Mouse (Mus musculus): ENCODE results near the gene Map4k4.

The Map4k4 gene

DNA sequence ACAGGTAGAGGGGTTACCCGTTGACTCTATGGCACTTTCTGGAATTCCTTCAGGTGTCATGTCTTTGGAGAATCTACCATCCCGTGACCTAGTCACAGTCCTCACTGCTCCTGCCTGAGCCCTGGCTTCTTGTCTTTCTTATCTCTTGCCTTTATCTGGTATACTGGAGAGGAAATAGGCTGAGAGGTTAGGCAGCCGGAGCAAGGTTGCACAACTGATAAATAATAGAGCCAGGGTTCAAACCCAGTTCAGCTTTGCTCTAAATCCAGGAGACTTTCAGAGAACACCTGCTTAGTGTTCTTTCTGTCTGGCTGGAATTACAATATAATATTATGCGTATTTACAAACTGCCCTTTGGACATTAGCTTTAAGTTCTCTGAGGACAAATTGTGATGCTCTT, 2.0 kb upstream of the Map4k4 start:
- no peak for DNase-seq (ENCODE audit: low spot score in 2 of 2)

DNA sequence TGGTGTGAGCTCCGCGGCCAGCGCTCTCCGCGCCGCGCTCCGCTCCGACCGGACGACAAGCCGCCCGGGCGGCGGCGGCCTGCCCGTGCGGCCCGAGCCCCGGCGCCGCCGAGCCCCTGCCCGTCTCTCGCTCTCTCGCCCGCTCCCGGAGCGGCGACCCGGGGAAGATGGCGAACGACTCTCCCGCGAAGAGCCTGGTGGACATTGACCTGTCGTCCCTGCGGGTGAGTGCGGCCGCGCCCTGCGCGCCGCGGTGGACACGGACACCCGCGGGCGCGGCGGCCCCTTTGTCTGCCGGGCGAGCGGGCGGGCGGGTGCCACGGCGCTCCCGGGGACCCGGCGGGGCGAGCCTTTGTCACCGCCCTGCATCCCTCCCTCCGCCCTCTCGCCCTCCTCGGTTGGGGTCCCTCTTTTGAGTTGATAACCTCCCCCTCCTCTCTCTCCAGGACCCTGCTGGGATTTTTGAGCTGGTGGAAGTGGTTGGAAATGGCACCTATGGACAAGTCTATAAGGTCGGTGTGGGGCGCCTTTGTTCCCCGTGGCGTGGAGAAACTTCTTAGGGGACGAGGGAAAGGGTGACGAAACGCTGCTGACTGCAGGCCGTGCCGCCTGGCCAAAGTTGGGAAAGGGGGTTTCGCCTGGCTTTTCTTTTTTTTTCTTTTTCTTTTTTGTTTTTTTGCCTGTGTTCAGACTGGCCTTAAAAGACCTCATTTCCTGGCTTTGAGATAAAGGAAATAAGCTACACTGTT, 524 bp downstream of the Map4k4 start:
- DNase-seq (ENCODE audit: low spot score in 2 of 2) = peak; percentile 33

DNA sequence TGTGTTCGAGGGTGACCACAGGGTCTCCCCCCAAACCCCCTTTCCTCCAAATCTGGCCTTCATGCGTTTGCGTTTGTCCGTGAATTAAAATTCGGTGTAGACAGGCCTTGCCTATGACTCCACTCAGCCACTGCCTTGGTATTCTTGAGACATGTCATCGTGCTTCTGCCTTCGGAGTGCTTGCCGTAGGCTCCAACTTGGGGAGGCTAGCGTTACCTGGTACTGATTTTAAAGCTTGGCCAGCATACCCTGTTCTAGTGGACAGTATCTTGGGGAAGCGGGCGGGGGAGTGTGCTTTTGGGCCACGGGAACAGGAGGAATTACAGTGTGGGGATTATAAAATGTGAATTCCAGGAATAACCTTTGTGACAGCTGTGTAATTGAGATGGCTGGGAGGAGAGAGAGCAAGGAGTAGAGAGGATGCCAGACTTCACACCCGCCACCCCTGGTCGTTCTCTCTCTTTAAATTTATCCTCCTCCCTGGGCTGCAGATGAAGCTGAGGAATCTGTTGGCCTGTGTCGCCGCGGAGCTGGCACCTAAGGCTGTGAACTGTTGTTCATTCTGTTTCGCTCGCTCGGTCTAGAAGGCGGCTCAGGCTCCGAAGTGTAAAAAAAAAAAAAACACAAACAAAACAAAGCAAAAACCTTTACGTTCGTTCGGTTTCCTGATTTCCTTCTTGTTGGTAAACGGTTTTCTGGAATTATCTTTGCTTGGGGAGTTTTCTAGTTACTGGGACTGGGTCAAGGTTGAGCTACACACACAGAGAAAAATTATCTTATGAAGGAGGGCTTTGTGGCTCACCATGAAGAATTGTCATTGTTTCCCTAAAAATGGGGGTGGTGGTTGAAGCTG, 1.4 kb downstream of the Map4k4 start:
- DNase-seq (ENCODE audit: low spot score in 2 of 2) = no peak

- DNase-seq (ENCODE audit: low spot score in 2 of 2) = no peak
Observed at GRCm38 (mm10) chr1:39902704-39903151, 2.0 kb downstream of the Map4k4 start.

DNA sequence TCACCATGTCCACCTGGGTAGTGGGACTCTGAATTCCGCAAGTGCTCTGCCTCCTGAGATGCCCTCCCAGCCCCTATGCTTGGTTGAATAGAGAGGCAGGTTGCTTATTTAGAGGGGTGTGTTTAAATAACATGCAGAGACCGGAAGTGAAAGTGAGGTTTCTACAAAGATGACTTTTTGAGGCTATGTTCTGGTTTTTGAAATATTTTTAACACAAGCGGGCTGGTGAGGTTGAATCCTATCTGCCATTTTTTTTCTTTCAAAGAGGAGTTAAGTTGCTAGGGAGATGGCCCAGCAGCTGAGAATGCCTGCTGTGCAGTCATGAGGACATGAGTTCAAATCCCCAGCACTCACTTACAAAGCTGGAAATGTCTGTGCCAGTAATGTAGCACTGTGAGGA, 4.0 kb downstream of the Map4k4 start:
- peak; percentile 27 to 46 for DNase-seq (ENCODE audit: low spot score in 2 of 2)

- DNase-seq (ENCODE audit: low spot score in 2 of 2) = no peak
Observed at GRCm38 (mm10) chr1:39906921-39907320, 6.2 kb downstream of the Map4k4 start.

DNA sequence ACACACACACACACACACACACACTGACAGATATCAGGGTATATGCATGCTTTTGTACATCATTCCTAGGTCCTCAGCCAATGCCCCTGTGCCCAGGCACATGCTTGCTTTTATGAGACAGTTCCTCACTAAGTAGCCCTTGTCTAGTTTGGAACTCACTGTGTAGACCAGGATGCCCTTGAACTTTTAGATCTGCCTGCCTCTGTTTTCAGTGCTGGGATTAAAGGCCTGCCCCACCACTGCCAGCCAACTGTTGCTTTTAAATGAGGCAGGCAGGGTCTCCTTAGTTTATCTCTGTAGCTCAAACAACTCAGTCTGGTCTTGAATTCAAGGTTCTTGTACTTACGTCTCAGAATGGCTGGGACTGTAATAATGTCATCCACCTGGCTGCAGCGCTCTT, 8.3 kb downstream of the Map4k4 start:
- DNase-seq (ENCODE audit: low spot score in 2 of 2) = no peak

- peak in 1 of 2 experiments; percentile 48 for DNase-seq (ENCODE audit: low spot score in 2 of 2)
Observed at GRCm38 (mm10) chr1:39911446-39911845, 10.7 kb downstream of the Map4k4 start.

DNA sequence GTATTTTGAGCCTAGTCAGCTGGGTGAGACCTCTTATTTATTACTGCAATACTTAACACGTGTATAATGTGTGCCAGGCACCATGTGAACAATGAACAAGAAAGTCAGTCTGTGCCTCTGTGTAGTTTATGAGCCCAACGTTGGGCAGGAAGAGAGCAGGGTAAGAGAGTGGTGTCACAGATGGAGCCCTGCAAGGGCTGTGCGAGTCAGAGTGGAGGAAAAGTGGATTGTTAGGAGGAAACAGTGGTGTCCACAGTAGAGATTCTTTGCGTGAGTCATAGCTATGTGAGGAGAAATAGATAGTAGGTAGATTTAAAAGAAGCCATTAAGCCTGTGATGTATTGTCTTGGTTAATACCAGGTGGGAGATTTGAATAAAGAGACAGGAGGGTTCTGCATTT, 12.5 kb downstream of the Map4k4 start:
- no peak for DNase-seq (ENCODE audit: low spot score in 2 of 2)

- no peak for DNase-seq (ENCODE audit: low spot score in 2 of 2)
Observed at GRCm38 (mm10) chr1:39916144-39916543, 15.4 kb downstream of the Map4k4 start.

- peak; percentile 15 to 27 for DNase-seq (ENCODE audit: low spot score in 2 of 2)
Observed at GRCm38 (mm10) chr1:39917855-39918516, 17.3 kb downstream of the Map4k4 start.

DNA sequence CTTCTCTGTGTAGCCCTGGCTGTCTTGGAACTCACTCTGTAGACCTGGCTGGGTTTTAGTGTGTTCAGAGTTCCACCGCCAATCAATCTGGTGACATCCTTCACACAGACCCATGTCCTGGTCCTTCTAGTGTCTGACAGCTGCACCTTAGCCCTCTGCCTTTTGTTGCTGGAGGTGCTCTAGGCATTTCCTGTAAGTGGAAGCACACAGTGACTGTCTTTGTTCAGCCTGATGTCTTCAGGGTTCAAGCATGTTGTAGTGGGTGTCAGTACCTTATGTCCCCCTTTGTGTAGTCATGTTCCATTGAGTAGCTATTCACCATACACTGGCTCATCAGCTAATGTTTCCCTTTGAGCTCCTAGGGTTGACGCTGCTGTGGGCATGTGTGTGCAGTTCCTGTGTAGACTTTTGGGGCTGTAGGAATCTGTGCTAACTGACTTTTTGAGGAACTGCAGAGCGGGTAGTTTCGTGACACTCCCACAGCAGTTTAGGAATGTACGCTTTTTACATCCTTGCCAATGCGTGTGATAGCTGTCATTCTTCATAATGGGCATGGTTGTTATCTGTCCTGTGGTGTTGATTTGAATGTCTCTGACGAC, 17.9 kb downstream of the Map4k4 start:
- DNase-seq (ENCODE audit: low spot score in 2 of 2) = peak; percentile 27 to 38

DNA sequence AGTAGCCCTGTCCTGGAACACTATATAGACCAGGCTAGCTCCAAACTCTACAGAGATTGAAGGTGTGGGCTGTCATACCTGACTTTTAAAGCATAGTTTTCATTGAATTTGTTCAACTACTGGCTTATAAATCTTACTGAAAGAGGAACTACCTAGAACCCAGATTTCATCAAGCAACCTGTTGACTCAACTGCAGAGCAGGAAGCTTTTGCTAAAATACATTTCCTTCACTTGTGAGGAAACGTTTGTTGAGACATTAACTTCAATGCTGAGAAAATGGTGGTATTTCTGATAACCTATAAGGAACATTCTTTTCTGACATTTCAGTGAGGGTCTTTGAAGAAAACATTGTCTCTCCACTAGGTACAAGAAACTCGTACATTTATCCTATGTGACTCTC, 19.9 kb downstream of the Map4k4 start:
- DNase-seq (ENCODE audit: low spot score in 2 of 2) = peak in 1 of 2 experiments; percentile 43

GRCm38 (mm10) chr1:39921996-39922395, 21.3 kb downstream of the Map4k4 start:
- DNase-seq (ENCODE audit: low spot score in 2 of 2) = no peak

GRCm38 (mm10) chr1:39922714-39923113, 22.0 kb downstream of the Map4k4 start:
- peak; percentile 76 to 79 for DNase-seq (ENCODE audit: low spot score in 2 of 2)

DNA sequence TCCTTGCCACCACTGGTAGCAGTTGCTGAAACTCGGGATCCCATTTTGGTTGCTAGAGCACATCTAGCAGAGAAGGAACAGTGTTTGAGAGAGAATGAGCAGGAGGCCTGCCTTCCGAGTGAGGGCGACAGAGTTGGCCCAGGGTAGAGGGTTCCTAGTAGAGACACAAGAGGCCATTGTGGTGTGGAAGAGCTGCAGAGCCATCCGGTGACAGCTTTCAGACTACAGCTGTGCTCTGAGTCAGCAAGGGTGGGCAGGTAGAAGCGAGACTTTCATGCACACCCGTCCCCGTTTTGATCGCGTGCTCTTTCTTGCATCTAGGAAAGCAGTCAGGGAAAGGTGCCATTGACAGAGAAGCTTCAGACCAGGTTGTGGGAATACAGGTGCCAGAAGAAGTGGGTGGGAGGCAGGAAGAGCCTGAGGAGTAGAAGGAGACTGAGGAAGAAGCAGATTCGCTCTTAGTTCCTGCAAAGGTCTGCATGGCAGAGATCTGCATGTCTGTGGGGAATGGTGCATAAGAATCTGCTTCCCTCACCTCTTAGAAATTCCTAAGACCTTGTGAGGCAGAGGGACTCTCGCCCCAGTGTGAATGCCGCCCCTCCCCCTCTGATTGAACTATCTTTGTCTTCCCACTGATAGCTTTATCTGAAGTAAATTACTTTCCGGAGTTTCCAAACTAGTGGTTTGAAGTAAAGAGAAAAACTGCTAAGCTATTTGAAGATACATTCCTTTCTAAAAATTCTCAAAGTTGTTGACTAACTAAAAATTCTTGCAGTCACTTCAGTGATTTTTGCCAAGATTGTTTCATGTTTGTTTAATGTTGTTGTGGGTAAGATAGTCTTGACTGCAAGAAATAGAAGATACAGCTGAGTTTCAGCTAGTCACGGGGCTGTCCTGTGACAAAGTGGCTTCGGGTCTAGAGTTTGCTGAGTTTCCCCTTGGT, 23.0 kb downstream of the Map4k4 start:
- peak; percentile 52 to 58 for DNase-seq (ENCODE audit: low spot score in 2 of 2)

GRCm38 (mm10) chr1:39931055-39931454, 30.3 kb downstream of the Map4k4 start:
- DNase-seq (ENCODE audit: low spot score in 2 of 2) = no peak

DNA sequence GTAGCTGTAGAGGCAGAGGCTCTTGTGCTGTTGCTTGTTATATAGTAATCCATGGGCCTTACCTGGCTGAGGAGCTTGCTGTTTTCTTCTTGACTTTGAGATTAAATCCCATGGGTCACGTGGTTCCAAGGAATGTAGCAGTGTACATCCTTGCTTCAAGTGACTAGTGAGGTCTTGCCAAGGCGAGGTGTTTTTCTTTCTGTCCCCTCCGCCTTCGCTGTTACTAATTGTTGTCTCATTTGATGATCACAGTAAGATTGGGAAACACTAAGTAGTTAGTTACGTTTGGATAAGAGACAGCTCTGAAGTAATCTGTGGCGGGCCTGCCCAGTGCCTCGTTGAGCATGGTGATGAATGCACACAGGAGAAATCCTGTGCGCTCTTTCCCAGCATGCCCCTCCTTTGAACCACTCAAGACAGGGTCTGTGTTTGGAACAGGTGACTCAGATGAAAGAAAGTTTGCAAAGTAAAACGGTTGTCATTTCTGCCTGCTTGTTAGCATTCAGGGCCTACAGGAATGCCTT, 31.6 kb downstream of the Map4k4 start:
- DNase-seq (ENCODE audit: low spot score in 2 of 2) = no peak

- peak; percentile 26 to 34 for DNase-seq (ENCODE audit: low spot score in 2 of 2)
Observed at GRCm38 (mm10) chr1:39932922-39933321, 32.2 kb downstream of the Map4k4 start.

GRCm38 (mm10) chr1:39934954-39935353, 34.2 kb downstream of the Map4k4 start:
- DNase-seq (ENCODE audit: low spot score in 2 of 2) = no peak
